Mouse (Mus musculus): ENCODE measurements around the gene Spp2.

Spp2 gene

DNA sequence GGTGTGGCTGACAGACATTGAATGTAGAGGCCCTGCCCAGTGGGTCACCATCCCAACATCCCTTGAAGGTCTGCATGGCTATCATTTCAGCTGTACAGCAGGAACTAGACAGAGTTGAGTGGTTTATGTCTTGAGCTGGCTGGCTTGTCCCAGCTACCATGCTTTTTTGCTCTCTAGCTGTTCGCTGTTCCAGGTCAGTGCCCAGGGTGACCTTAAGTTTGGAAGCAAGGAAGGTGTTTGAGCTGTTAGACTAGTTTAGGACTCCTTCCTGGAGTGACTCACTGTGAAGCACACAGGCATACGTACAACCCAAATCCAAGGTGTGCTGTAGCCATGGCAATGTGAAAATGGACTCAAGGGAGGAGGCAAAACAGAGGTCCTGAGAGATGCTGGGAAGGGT lies 61.6 kb downstream of the Spp2 start:
- DNase-seq (ENCODE audit: low read depth), result no peak

DNA sequence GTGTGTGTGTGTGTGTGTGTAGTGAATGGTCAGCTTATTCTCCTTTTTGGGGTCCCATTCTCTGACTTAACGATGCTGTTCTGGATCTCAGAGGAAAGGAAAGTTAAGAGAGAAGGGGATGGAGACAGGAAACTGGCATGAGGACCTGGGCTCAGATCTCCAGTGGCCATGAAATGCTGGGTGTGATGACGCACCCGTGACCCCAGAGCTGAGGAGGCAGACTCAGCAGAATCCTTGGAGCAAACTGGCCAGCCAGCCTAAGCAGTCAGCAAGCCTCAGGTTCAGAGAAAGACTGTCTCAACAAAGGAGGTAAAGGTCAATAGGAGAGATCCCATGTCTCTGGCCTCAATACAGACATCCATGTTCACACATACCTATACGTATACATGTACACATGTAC lies 63.0 kb downstream of the Spp2 start:
- no peak for DNase-seq (ENCODE audit: low read depth)

DNA sequence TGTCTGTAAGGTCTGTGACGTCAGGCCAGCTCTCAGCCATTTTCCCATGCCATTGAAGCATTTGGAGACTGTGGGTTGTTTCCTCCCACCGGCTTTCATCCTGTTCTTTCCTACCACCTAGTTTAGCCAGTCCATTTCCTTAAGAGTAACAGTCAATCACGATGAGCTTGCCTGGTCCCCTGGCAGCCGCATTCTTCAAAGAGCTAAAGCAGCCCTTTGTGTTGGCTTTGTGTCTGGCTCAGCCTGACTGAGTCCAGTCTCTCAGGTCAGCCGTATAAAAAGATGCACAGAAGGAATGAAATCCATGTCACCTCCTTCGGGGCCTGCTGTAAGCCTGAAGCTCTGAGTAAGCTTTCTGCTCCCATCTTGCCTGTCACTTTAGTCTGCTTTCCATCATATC lies 65.5 kb downstream of the Spp2 start:
- DNase-seq (ENCODE audit: low read depth), result no peak

DNA sequence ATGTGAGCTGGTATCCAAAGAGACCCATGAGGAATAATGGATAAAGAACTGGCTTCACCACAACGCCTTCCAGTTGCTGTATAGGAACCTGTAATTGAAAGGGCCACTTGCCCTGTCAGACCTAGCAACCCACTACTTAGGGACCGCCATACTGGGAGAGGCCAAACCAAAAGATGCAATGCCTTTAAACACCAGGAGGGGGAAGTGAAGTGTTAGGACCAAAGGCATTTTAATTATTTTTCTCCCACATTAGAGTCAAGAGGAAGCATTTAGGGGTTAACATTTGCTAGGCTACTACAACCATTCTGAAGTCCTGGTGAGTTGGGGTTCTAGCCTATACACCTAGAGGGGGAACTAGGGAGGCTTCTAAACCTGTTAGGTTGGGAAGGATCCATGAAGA lies 67.1 kb downstream of the Spp2 start:
- DNase-seq (ENCODE audit: low read depth), result no peak

DNA sequence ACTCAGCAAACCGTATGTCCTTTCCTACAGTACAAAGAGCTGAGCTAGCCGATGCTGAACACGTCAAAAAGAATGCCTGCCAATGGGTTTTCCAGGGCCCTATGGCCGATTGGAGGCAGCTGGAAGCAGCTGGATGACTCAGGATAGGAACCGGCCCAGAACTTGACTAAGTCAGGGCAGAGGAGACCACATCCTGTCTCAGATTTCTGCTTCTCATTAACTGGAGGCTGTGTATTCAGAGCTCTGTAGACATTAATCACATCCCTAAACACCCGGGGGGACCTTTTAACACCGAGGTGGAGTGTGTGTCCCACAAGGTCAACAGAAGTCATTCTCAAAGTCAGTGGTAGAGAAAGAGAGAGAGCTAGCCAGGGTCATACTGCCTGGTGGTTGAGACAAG lies 67.8 kb downstream of the Spp2 start:
- no peak for DNase-seq (ENCODE audit: low read depth)

DNA sequence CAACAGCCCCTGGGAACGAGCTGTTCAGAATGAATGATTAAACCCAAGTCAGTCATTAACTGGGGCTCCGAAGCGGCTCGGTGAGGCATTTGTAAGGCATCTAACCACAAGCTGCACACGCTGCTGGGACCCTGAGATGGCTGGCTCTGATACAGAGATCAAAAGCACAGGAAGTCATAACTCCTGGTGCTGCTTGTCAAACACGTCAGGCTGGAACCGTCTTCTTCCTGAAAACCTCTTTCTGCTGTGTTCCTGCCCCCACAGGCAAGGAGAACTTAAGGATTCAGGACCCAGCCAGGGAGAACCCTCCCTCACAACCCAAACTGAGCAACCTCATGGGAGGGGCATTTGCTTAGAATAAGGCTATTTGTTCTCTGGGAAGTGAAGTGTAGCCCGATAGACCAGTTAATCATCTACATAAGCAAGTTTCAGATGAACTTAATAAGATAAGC lies 68.8 kb downstream of the Spp2 start:
- DNase-seq (ENCODE audit: low read depth), result no peak
